Mouse (Mus musculus) cerebellum, adult 2 months (tissue): Measurements from ENCODE around the gene Ssc4d.

Experiments
- CTCF ChIP-seq: fragments of 200-500 bp; IDR thresholded peaks from 2 replicates; pipeline ENCODE4 v1.5.1; 2011; ENCODE audit warnings: low read depth, mild to moderate bottlenecking, control low read depth, low read length, moderate library complexity, borderline replicate concordance; ENCODE audit not compliant: insufficient read depth
- POLR2A ChIP-seq: fragments of 200-500 bp; IDR thresholded peaks from 2 replicates; pipeline ENCODE4 v1.6.1; 2011; ENCODE audit warnings: low read length, control low read depth, borderline replicate concordance; ENCODE audit not compliant: insufficient read depth

DNA sequence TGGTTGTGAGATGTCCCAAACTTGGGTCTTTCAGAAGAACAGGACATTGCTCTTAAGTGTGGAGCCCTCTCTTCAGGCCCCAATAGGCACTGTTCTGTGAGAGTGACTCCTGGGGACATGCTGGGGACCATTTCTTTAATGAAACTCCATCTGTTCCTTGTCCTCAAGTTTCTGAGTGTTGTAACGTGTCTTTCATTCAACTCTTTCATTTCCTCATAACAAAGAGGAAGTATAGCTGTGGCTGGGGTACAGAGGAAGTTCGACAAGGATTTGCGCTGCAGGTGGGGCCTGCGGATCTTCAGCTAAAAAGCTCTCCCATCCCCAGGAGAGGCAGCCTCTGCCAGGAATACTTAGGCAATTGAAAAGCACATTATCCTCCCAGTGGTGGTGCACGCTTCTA is 16.3 kb upstream of the Ssc4d start:
- no peak for TF ChIP-seq CTCF
- TF ChIP-seq POLR2A: no peak
